Mouse (Mus musculus) limb, embryonic 10.5 days (tissue): Measurements from ENCODE around the gene Bfar. TPM values are rescaled to one million over a fixed set of nuclear protein-coding genes. Genes with fewer than 3 reads are reported as not detected.

Source experiments
- DNase-seq: peaks from one replicate; pipeline ENCODE4 v3.0.0-alpha.2; 2017; ENCODE audit warnings: low spot score
- H3K27ac ChIP-seq: fragments of 300-500 bp; sonication (generic); 2 replicates; pipeline ENCODE4 v1.5.1; 2016; ENCODE audit warnings: mild to moderate bottlenecking
- H3K27me3 ChIP-seq: fragments of 300-500 bp; sonication (generic); 2 replicates; pipeline ENCODE4 v1.6.1; 2016; ENCODE audit warnings: low read depth, mild to moderate bottlenecking; ENCODE audit not compliant: poor library complexity, severe bottlenecking
- H3K36me3 ChIP-seq: fragments of 300-500 bp; sonication (generic); 2 replicates; pipeline ENCODE4 v1.6.1; 2016; ENCODE audit warnings: mild to moderate bottlenecking, moderate library complexity
- H3K4me1 ChIP-seq: fragments of 300-500 bp; sonication (generic); 2 replicates; pipeline ENCODE4 v1.6.1; 2016
- H3K4me3 ChIP-seq: fragments of 300-500 bp; sonication (generic); 2 replicates; pipeline ENCODE4 v1.5.1; 2016; ENCODE audit warnings: mild to moderate bottlenecking, moderate library complexity
- H3K9me3 ChIP-seq: fragments of 300-500 bp; sonication (generic); replicated peaks from 2 replicates; pipeline ENCODE4 v1.6.1; 2016; ENCODE audit warnings: mild to moderate bottlenecking
- WGBS: fragments of 180-500 bp; shearing (Covaris S2); methylation state at CpG from one replicate; pipeline ENCODE4 v1.1.7; 2016; 5-methylcytosine and 5-hydroxymethylcytosine counted together
- polyA plus RNA-seq: library from polyadenylated mRNA; unstranded; fragments of >200 nt; fragmentation: Nextera tagmentation; extraction: Ambion mirVana; gene quantifications from 2 replicates; pipeline ENCODE4 v1.2.1, GENCODE M21; 2016

Gene Bfar
- polyA plus RNA-seq, 1 experiment from 2014 or later, result 37.4 TPM

DNA sequence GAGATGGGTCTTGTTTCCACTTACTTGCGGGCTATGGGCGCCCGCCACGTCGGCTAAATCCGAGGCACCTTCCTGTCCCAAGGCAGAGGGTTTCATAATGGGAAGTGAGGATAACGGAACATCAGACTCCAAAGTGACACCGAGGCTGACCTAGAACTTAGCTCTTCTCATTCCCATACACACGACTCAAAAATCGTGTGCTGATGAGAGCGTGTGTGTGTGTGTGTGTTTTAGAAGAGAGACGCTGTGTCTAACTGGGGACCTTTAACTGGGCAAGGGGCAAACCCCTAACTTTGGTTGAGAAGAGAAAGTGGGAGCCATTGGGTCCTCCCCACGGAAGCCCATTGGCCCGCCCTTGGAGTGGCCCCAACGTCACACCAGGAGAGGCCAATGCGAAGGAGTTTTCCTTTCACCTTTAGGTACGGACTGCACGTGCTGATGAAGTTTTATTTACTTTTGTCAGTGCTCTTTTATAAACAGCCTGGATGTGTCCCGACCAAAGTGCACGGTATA, 784 bp downstream of the Bfar start:
- Histone ChIP-seq H3K27ac (peak overlapping the region; percentile 91), H3K36me3 (peaks cover 18% of the 10 kb centered on the region), H3K4me1 (peaks cover 7% of the 10 kb centered on the region), H3K4me3 (peak overlapping the region; percentile 84), H3K27me3 (no peaks in the 10 kb centered on the region), H3K9me3 (no peaks in the 10 kb centered on the region)
- 3% methylated on average over 20 of the region's 20 CpGs for WGBS
- peak; percentile 70 for DNase-seq

- Histone ChIP-seq H3K4me1 (peaks cover 6% of the 10 kb centered on the region), H3K27me3 (no peaks in the 10 kb centered on the region), H3K9me3 (no peaks in the 10 kb centered on the region), H3K36me3 (peaks cover 24% of the 10 kb centered on the region), H3K4me3 (peak overlapping the region; percentile 84), H3K27ac (no peak overlapping the region)
- 87% methylated on average over 5 of the region's 5 CpGs for WGBS
- no peak for DNase-seq
Measured at GRCm38 (mm10) chr16:13673114-13673513, 1.5 kb downstream of the Bfar start.

- H3K36me3 ChIP-seq, result peaks cover 36% of the 10 kb centered on the region
Measured at GRCm38 (mm10) chr16:13674511-13674910, 2.9 kb downstream of the Bfar start.

DNA sequence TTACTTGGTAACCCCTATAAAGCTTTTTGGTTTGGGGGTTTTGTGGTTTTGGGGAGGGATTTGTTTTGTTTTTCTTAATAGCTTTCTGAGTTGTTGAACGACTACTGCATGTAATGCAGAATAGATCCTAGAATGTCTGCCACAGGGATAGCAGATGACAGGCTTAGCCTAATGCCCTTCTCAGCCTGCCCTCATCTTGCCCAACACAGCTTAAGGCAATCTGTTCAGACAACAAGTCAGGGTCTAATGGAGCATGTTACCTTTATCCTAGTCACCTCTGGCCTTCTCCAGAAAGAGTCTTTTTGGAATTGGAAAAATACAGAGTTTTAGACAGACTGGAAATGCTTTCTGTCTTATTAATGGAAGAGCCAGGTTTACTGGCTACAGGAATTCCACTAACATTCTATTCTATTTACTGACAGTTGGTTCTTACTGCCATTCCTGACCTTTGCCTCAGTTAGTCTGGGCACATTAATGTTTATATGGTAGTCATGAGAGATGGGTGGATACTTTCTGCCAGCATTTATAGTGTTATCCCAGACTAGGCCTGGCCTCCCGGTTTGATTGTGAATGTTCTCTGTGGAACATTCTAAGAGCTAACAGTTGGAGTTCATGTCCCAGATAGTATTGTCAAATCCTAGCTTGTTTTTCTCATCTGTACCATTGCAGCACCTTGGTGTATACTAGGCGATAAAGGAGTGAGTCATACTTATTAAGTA, 7.1 kb downstream of the Bfar start:
- H3K27me3 ChIP-seq, result no peaks in the 10 kb centered on the region
- no peak overlapping the region for H3K4me3 ChIP-seq
- no peak for DNase-seq
- no peak overlapping the region for H3K27ac ChIP-seq
- no peaks in the 10 kb centered on the region for H3K9me3 ChIP-seq
- H3K36me3 ChIP-seq, result peaks cover 41% of the 10 kb centered on the region
- H3K4me1 ChIP-seq, result no peaks in the 10 kb centered on the region
- 90% methylated on average over 3 of the region's 3 CpGs for WGBS

More at GRCm38 (mm10) chr16:13674511-13674910, 2.9 kb downstream of the Bfar start:
- H3K27ac ChIP-seq, result no peak overlapping the region
- no peak overlapping the region for H3K4me3 ChIP-seq
- H3K4me1 ChIP-seq, result peaks cover 6% of the 10 kb centered on the region
- 99% methylated on average over 3 of the region's 3 CpGs for WGBS
- H3K9me3 ChIP-seq, result no peaks in the 10 kb centered on the region
- no peaks in the 10 kb centered on the region for H3K27me3 ChIP-seq
- DNase-seq, result no peak

DNA sequence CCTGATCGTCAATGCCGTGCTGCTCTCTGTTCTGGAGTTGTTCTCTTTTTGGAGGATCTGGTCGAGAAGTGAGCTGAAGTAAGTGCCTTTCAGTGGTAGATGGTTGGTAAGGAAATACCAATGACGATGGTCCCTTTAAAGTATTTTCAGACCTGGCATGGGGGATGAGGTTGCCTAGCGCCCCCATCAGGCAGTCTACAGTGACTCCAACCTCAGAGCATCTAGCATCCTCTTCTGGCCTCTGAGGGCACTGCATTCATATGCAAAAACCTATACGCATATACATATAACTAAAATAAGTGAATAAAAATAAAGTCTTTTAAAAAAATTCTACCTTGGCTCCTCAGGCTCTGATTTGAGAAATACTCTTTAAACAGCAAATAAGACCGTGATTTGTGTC, 27.3 kb downstream of the Bfar start:
- Histone ChIP-seq H3K4me1 (no peaks in the 10 kb centered on the region), H3K9me3 (no peaks in the 10 kb centered on the region), H3K27me3 (no peaks in the 10 kb centered on the region), H3K36me3 (peaks cover 95% of the 10 kb centered on the region), H3K27ac (no peak overlapping the region), H3K4me3 (no peak overlapping the region)
- WGBS, result 88% methylated on average over 7 of the region's 7 CpGs
- no peak for DNase-seq

DNA sequence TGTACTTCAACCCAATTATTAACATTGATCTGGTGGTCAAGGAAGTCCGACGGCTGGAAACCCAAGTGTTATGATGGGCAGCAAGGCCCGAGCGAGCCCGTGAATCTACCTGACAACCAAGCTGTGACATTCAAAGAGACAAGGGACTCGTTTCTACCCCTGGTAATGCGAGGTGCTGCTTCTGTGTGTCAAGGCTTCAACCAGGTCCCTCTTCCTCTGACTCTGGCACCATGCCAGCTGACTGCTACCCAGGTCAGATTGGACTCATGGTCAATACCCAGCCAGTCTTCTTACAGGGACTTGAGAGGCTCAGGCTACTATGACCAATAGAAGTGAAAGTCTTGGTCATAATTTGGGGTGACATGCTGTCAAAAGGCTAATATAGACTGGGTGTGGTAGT, 30.5 kb downstream of the Bfar start:
- H3K27ac ChIP-seq, result no peak overlapping the region
- H3K9me3 ChIP-seq, result no peaks in the 10 kb centered on the region
- no peak for DNase-seq
- no peaks in the 10 kb centered on the region for H3K27me3 ChIP-seq
- peaks cover 80% of the 10 kb centered on the region for H3K36me3 ChIP-seq
- H3K4me3 ChIP-seq, result no peak overlapping the region
- WGBS, result 92% methylated on average over 7 of the region's 7 CpGs
- H3K4me1 ChIP-seq, result no peaks in the 10 kb centered on the region

GRCm38 (mm10) chr16:13704676-13705075, 33.0 kb downstream of the Bfar start:
- peaks cover 55% of the 10 kb centered on the region for H3K36me3 ChIP-seq
- 96% methylated on average over 10 of the region's 10 CpGs for WGBS
- no peak for DNase-seq

GRCm38 (mm10) chr16:13714910-13715309, 43.3 kb downstream of the Bfar start:
- Histone ChIP-seq H3K9me3 (no peaks in the 10 kb centered on the region), H3K27me3 (no peaks in the 10 kb centered on the region), H3K27ac (no peak overlapping the region), H3K4me1 (no peaks in the 10 kb centered on the region), H3K4me3 (no peak overlapping the region), H3K36me3 (no peaks in the 10 kb centered on the region)
- no peak for DNase-seq
- WGBS, result 91% methylated on average over 3 of the region's 3 CpGs

More at GRCm38 (mm10) chr16:13704676-13705075, 33.0 kb downstream of the Bfar start:
- no peaks in the 10 kb centered on the region for H3K27me3 ChIP-seq
- no peak overlapping the region for H3K27ac ChIP-seq
- no peaks in the 10 kb centered on the region for H3K9me3 ChIP-seq
- H3K4me3 ChIP-seq, result no peak overlapping the region
- no peaks in the 10 kb centered on the region for H3K4me1 ChIP-seq

- H3K36me3 ChIP-seq, result no peaks in the 10 kb centered on the region
- WGBS, result 66% methylated on average over 2 of the region's 2 CpGs
- H3K27ac ChIP-seq, result no peak overlapping the region
- H3K4me3 ChIP-seq, result no peak overlapping the region
- H3K4me1 ChIP-seq, result no peaks in the 10 kb centered on the region
- H3K9me3 ChIP-seq, result no peaks in the 10 kb centered on the region
- H3K27me3 ChIP-seq, result no peaks in the 10 kb centered on the region
- DNase-seq, result no peak
Measured at GRCm38 (mm10) chr16:13716821-13717553, 45.3 kb downstream of the Bfar start.

DNA sequence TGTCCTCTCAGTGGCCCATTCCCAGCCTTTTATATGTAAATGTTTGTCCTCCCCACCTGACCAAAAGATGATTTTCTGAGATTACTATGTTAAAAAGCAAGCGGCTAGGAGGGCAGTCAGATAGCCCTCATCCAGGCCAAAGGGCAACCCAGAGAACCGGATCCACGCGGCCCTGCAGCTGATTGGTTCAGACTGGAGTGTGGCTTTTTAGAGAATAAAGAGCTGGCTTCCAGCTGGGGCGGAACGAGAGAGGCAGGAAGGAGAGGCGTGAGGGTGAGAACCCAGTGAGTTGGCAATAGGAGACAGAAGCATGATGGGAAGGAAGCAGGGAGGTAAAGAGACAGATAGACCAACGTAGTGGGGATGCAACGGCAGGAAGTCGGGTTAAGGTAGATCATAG, 51.3 kb downstream of the Bfar start:
- H3K27me3 ChIP-seq, result no peaks in the 10 kb centered on the region
- no peaks in the 10 kb centered on the region for H3K36me3 ChIP-seq
- no peaks in the 10 kb centered on the region for H3K9me3 ChIP-seq
- DNase-seq, result no peak
- no peak overlapping the region for H3K4me3 ChIP-seq
- 35% methylated on average over 10 of the region's 10 CpGs for WGBS
- H3K4me1 ChIP-seq, result peaks cover 4% of the 10 kb centered on the region
- no peak overlapping the region for H3K27ac ChIP-seq

DNA sequence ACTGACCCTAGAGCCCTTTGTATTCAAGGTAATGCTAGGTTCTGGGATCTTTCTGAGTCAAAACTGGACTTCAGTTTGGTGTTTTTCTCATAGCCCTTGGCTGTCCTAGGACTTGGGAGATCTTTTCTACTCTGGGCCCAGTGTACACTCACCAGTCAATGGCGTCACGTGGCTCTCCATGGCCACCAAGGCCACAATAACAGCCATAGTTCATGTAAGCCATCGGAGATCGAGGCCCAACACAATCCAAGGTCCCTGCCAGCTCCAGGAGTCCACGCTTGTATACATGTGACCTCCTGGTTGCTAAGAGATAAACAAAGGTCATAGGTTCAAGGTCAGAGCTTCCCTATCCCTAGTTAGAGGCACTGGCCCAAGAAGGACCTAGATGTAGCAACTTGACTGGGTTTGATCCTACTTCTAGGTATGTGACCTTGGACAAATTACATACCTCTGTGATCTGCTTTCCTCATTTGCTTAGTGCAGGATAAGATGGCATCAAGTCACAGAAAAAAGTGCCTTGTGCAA, 56.2 kb downstream of the Bfar start:
- Histone ChIP-seq H3K36me3 (no peaks in the 10 kb centered on the region), H3K27ac (no peak overlapping the region), H3K4me3 (no peak overlapping the region), H3K9me3 (no peaks in the 10 kb centered on the region), H3K27me3 (peaks cover 11% of the 10 kb centered on the region; the same call in 1 of the 2 replicates), H3K4me1 (peaks cover 12% of the 10 kb centered on the region)
- 88% methylated on average over 5 of the region's 5 CpGs for WGBS
- no peak for DNase-seq

GRCm38 (mm10) chr16:13729428-13729827, 57.8 kb downstream of the Bfar start:
- Histone ChIP-seq H3K36me3 (no peaks in the 10 kb centered on the region), H3K4me3 (no peak overlapping the region), H3K4me1 (peaks cover 8% of the 10 kb centered on the region), H3K9me3 (no peaks in the 10 kb centered on the region), H3K27me3 (peaks cover 11% of the 10 kb centered on the region; the same call in 1 of the 2 replicates), H3K27ac (no peak overlapping the region)
- WGBS, result 87% methylated on average over 4 of the region's 4 CpGs
- no peak for DNase-seq
